Mouse (Mus musculus) heart, postnatal 0 days (tissue): ENCODE data around the gene Gjc2. TPM values are rescaled to one million over a fixed set of nuclear protein-coding genes. Genes with fewer than 3 reads are reported as not detected.

Experiments used
- ATAC-seq: fragments of 200-750 bp; cut with Nextera tagmentation; 2 replicates; pipeline ENCODE4 v1.8.0; 2017; ENCODE audit warnings: low read depth, moderate number of reproducible peaks, moderate library complexity; ENCODE audit not compliant: insufficient read depth
- DNase-seq: peaks from one replicate; pipeline ENCODE4 v3.0.0-alpha.2; 2016; ENCODE audit warnings: low spot score
- H3K27ac ChIP-seq: fragments of 300-500 bp; sonication (generic); 2 replicates; pipeline ENCODE4 v1.5.1; 2014; ENCODE audit warnings: low read depth, mild to moderate bottlenecking
- H3K27me3 ChIP-seq: fragments of 300-500 bp; sonication (generic); 2 replicates; pipeline ENCODE4 v1.6.1; 2014; ENCODE audit warnings: low read length, mixed read lengths; ENCODE audit not compliant: control insufficient read depth, insufficient read depth
- H3K36me3 ChIP-seq: fragments of 300-500 bp; sonication (generic); replicated peaks from 2 replicates; pipeline ENCODE4 v1.6.1; 2014; ENCODE audit warnings: low read length, mixed read lengths; ENCODE audit not compliant: control insufficient read depth, insufficient read depth
- H3K4me1 ChIP-seq: fragments of 300-500 bp; sonication (generic); 2 replicates; pipeline ENCODE4 v1.6.1; 2014; ENCODE audit warnings: antibody characterized with exemption; ENCODE audit not compliant: control insufficient read depth, insufficient read depth
- H3K4me2 ChIP-seq: fragments of 300-500 bp; sonication (generic); 2 replicates; pipeline ENCODE4 v1.6.1; 2014; ENCODE audit warnings: low read depth, mild to moderate bottlenecking, low read length, moderate library complexity
- H3K4me3 ChIP-seq: fragments of 300-500 bp; sonication (generic); 2 replicates; pipeline ENCODE4 v1.5.1; 2014; ENCODE audit warnings: low read depth, low read length
- H3K9ac ChIP-seq: fragments of 300-500 bp; sonication (generic); replicated peaks from 2 replicates; pipeline ENCODE4 v1.6.1; 2014; ENCODE audit warnings: low read depth, low read length, mixed read lengths
- H3K9me3 ChIP-seq: fragments of 300-500 bp; sonication (generic); replicated peaks from 2 replicates; pipeline ENCODE4 v1.6.1; 2016; ENCODE audit warnings: low read length; ENCODE audit not compliant: control insufficient read depth
- CTCF ChIP-seq: IDR thresholded peaks from 2 replicates; pipeline ENCODE4 v1.5.1; 2016; ENCODE audit warnings: antibody characterized with exemption, control low read depth, low read depth
- EP300 ChIP-seq: IDR thresholded peaks from 2 replicates; pipeline ENCODE4 v1.6.1; 2016; ENCODE audit warnings: antibody characterized with exemption, low read depth
- WGBS: fragments of 180-500 bp; shearing (Covaris S2); extraction: QIAGEN DNeasy Blood & Tissue Kit; methylation state at CpG from one replicate; pipeline ENCODE4 v1.1.7; 2014; 5-methylcytosine and 5-hydroxymethylcytosine counted together
- polyA plus RNA-seq: library from polyadenylated mRNA; unstranded; fragments of >200 nt; fragmentation: Nextera tagmentation; extraction: Ambion mirVana; gene quantifications from 2 replicates; pipeline ENCODE4 v1.2.1, GENCODE M21; 2015
- total RNA-seq: library from RNA; depleted of rRNA; stranded (reverse); fragments of >200 nt; gene quantifications from 2 replicates; pipeline ENCODE4 v1.2.3, GENCODE M21; 2014; ENCODE audit warnings: low replicate concordance; rRNA removed

Gene Gjc2
- 0.08 and 0.12 TPM in 2 replicates for total RNA-seq
- polyA plus RNA-seq = 0.63 and 0.75 TPM in 2 replicates

- 4% methylated on average over 3 of the region's 3 CpGs for WGBS
- H3K27me3 ChIP-seq = peaks cover 9% of the 10 kb centered on the region; the same call in 1 of the 2 replicates
- no peaks in the 10 kb centered on the region for H3K9me3 ChIP-seq
- H3K4me3 ChIP-seq = no peak within 1 kb of the TSS
- peaks cover 19% of the 10 kb centered on the region for H3K4me1 ChIP-seq
- DNase-seq = peak; percentile 29
- ATAC-seq = peak; percentile 38
- peak within 1 kb of the TSS; percentile 84 for H3K27ac ChIP-seq
- TF ChIP-seq EP300 (no peak), CTCF (no peak)
- H3K36me3 ChIP-seq = peaks cover 20% of the 10 kb centered on the region
- H3K4me2 ChIP-seq = peak within 1 kb of the TSS; percentile 38
- no peak within 1 kb of the TSS; the same call in 1 of the 2 replicates for H3K9ac ChIP-seq
Observed at GRCm38 (mm10) chr11:59182864-59183331, at the start of gene Gjc2. Gjc2 (minus strand) TSS chr11:59183213.

GRCm38 (mm10) chr11:59232797-59233196 is 49.8 kb upstream of the Gjc2 start:
- Histone ChIP-seq H3K9ac (no peak overlapping the region), H3K4me3 (no peak overlapping the region), H3K4me2 (no peak overlapping the region), H3K36me3 (no peaks in the 10 kb centered on the region), H3K9me3 (no peaks in the 10 kb centered on the region), H3K4me1 (peaks cover 7% of the 10 kb centered on the region; the same call in 1 of the 2 replicates), H3K27ac (no peak overlapping the region), H3K27me3 (no peaks in the 10 kb centered on the region)
- no peak for TF ChIP-seq EP300
- TF ChIP-seq CTCF = peak; percentile 39
- ATAC-seq = no peak
- WGBS = 63% methylated on average over 2 of the region's 2 CpGs
- DNase-seq = no peak

GRCm38 (mm10) chr11:59230144-59230760 is 47.2 kb upstream of the Gjc2 start:
- no peak overlapping the region for H3K4me2 ChIP-seq
- no peak overlapping the region for H3K4me3 ChIP-seq
- H3K27me3 ChIP-seq = no peaks in the 10 kb centered on the region
- no peak for DNase-seq
- H3K4me1 ChIP-seq = peaks cover 24% of the 10 kb centered on the region
- 16% methylated on average over 7 of the region's 7 CpGs for WGBS
- H3K36me3 ChIP-seq = no peaks in the 10 kb centered on the region
- no peak overlapping the region for H3K27ac ChIP-seq
- no peak overlapping the region for H3K9ac ChIP-seq
- no peak for ATAC-seq
- H3K9me3 ChIP-seq = no peaks in the 10 kb centered on the region
- TF ChIP-seq CTCF = peak; percentile 70
- TF ChIP-seq EP300 = no peak

GRCm38 (mm10) chr11:59228122-59228953 is 45.3 kb upstream of the Gjc2 start, which contains the start of gene Arf1:
Arf1 (minus strand) TSS chr11:59228270.
- Histone ChIP-seq H3K9me3 (no peaks in the 10 kb centered on the region), H3K27ac (peak within 1 kb of the TSS; percentile 98), H3K4me2 (peak within 1 kb of the TSS; percentile 86), H3K9ac (peak within 1 kb of the TSS; percentile 97), H3K36me3 (0 out of 2 replicates have a peak, but pooled peaks cover 4% of the 10 kb centered on the region), H3K4me3 (peak within 1 kb of the TSS; percentile 80), H3K27me3 (no peaks in the 10 kb centered on the region), H3K4me1 (peaks cover 38% of the 10 kb centered on the region)
- TF ChIP-seq EP300 (no peak), CTCF (no peak)
- WGBS = 7% methylated on average over 47 of the region's 59 CpGs
- DNase-seq = peak; percentile 93
- ATAC-seq = peak; percentile 95

- 0 out of 2 replicates have a peak, but pooled peaks cover 4% of the 10 kb centered on the region for H3K36me3 ChIP-seq
- 1% methylated on average over 46 of the region's 51 CpGs for WGBS
- H3K4me2 ChIP-seq = peak overlapping the region; percentile 86
- H3K9ac ChIP-seq = peak overlapping the region; percentile 97
- H3K9me3 ChIP-seq = no peaks in the 10 kb centered on the region
- peaks cover 45% of the 10 kb centered on the region for H3K4me1 ChIP-seq
- no peak for TF ChIP-seq EP300
- TF ChIP-seq CTCF = no peak
- ATAC-seq (peak; percentile 81), DNase-seq (peak; percentile 58)
- H3K27ac ChIP-seq = peak overlapping the region; percentile 98
- H3K27me3 ChIP-seq = no peaks in the 10 kb centered on the region
- peak overlapping the region; percentile 80 for H3K4me3 ChIP-seq
Observed at GRCm38 (mm10) chr11:59227604-59228121, 44.6 kb upstream of the Gjc2 start.
